Mouse (Mus musculus) olfactory bulb, adult 2 months (tissue): ENCODE results near the gene Gm9936.

ENCODE experiments used
- CTCF ChIP-seq: fragments of 200-500 bp; IDR thresholded peaks from 2 replicates; pipeline ENCODE4 v1.5.1; 2012; ENCODE audit warnings: low read depth, mild to moderate bottlenecking, low read length, moderate library complexity; ENCODE audit not compliant: insufficient read depth
- POLR2A ChIP-seq: fragments of 200-500 bp; IDR thresholded peaks from 2 replicates; pipeline ENCODE4 v1.6.1; 2012; ENCODE audit warnings: mild to moderate bottlenecking, low read depth, low read length, moderate library complexity; ENCODE audit not compliant: insufficient read depth

DNA sequence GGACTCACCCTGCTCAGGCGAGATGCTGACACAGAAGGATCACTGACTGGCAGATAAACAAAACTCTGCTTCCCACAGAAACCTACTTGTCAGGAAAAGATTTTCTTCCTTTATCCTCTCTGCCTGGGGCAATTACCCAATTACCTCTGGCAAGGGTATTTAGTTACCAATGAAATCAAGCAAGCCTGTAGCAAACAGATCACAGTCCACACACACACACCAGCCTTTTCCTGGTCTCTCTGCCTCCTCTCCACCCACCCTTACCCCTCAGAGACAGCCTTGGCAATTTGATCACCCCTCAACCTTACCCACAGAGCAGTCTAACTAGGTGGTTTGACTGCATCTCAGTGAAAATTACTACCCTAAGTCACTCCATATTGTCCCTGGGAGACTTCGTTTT, 30.5 kb upstream of the Gm9936 start:
- TF ChIP-seq POLR2A (no peak), CTCF (no peak)
